Mouse (Mus musculus): ENCODE data around the gene Spats2l. TPM values are rescaled to one million over a fixed set of nuclear protein-coding genes. Genes with fewer than 3 reads are reported as not detected.

Gene Spats2l
- polyA plus RNA-seq, 1 experiment from 2014 or later: 73.1 TPM

GRCm38 (mm10) chr1:57789831-57790230, 15.9 kb downstream of the Spats2l start:
- DNase-seq (ENCODE audit: low spot score) (no peak), ATAC-seq (no peak)
- 81% methylated on average over 5 of the region's 5 CpGs for WGBS
- no peak overlapping the region for H3K27ac ChIP-seq (ENCODE audit: low read length)
- no peaks in the 10 kb centered on the region for H3K4me1 ChIP-seq (ENCODE audit: insufficient read depth, low read depth, low read length)
- no peak overlapping the region for H3K4me2 ChIP-seq (replicated peaks; ENCODE audit: low read depth, low read length)
- no peaks in the 10 kb centered on the region for H3K27me3 ChIP-seq (replicated peaks; ENCODE audit: insufficient read depth, low read length)
- H3K9me3 ChIP-seq (ENCODE audit: low read length): no peaks in the 10 kb centered on the region
- no peak overlapping the region for H3K9ac ChIP-seq (replicated peaks; ENCODE audit: low read depth)
- H3K4me3 ChIP-seq (ENCODE audit: low read depth, low read length): no peak overlapping the region
- no peaks in the 10 kb centered on the region for H3K36me3 ChIP-seq (ENCODE audit: insufficient read depth, low read length)
- TF ChIP-seq EP300 (IDR thresholded peaks at IDR 0.05) (no peak), CTCF (IDR thresholded peaks at IDR 0.05) (no peak)

DNA sequence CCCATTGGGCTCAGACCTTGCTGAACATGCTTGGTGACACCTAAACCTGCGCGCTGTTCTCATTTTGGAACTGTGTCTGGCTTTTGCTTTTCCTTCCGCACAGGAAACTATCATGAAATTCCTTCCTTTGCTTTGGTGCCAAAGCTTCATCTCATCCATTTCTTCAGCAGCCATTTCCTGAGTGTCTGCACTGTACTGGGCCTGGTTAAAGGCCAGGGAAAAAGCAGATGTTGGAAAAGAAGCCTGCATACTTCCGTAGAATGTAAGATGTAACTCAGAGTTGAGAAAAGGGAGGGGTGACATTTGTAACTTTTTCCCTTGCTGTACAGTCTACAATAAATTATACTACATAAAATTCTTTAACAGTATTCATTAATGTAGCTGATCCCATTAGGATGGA, 18.2 kb downstream of the Spats2l start:
- H3K9ac ChIP-seq (replicated peaks; ENCODE audit: low read depth): no peak overlapping the region
- H3K4me1 ChIP-seq (ENCODE audit: insufficient read depth, low read depth, low read length): no peaks in the 10 kb centered on the region
- no peak for TF ChIP-seq EP300 (IDR thresholded peaks at IDR 0.05)
- no peak for TF ChIP-seq CTCF (IDR thresholded peaks at IDR 0.05)
- WGBS: 53% methylated on average over 4 of the region's 4 CpGs
- no peaks in the 10 kb centered on the region for H3K27me3 ChIP-seq (replicated peaks; ENCODE audit: insufficient read depth, low read length)
- no peak overlapping the region for H3K4me2 ChIP-seq (replicated peaks; ENCODE audit: low read depth, low read length)
- DNase-seq (ENCODE audit: low spot score) (peak; percentile 28), ATAC-seq (no peak)
- no peak overlapping the region for H3K4me3 ChIP-seq (ENCODE audit: low read depth, low read length)
- H3K27ac ChIP-seq (ENCODE audit: low read length): no peak overlapping the region
- no peaks in the 10 kb centered on the region for H3K9me3 ChIP-seq (ENCODE audit: low read length)
- H3K36me3 ChIP-seq (ENCODE audit: insufficient read depth, low read length): no peaks in the 10 kb centered on the region

- 52% methylated on average over 1 of the region's 1 CpGs for WGBS
- TF ChIP-seq EP300 (IDR thresholded peaks at IDR 0.05): no peak
- TF ChIP-seq CTCF (IDR thresholded peaks at IDR 0.05): peak; percentile 36
- Histone ChIP-seq H3K4me2 (replicated peaks; ENCODE audit: low read depth, low read length) (no peak overlapping the region), H3K9me3 (ENCODE audit: low read length) (no peaks in the 10 kb centered on the region), H3K4me3 (ENCODE audit: low read depth, low read length) (no peak overlapping the region), H3K27me3 (replicated peaks; ENCODE audit: insufficient read depth, low read length) (no peaks in the 10 kb centered on the region), H3K36me3 (ENCODE audit: insufficient read depth, low read length) (no peaks in the 10 kb centered on the region), H3K4me1 (ENCODE audit: insufficient read depth, low read depth, low read length) (no peaks in the 10 kb centered on the region), H3K9ac (replicated peaks; ENCODE audit: low read depth) (no peak overlapping the region), H3K27ac (ENCODE audit: low read length) (no peak overlapping the region)
- no peak for ATAC-seq
- DNase-seq (ENCODE audit: low spot score): no peak
Measured at GRCm38 (mm10) chr1:57795838-57796237, 21.9 kb downstream of the Spats2l start.

- 90% methylated on average over 2 of the region's 2 CpGs for WGBS
- no peak for ATAC-seq
- Histone ChIP-seq H3K9ac (replicated peaks; ENCODE audit: low read depth) (no peak overlapping the region), H3K9me3 (ENCODE audit: low read length) (no peaks in the 10 kb centered on the region), H3K36me3 (ENCODE audit: insufficient read depth, low read length) (no peaks in the 10 kb centered on the region), H3K4me1 (ENCODE audit: insufficient read depth, low read depth, low read length) (no peaks in the 10 kb centered on the region), H3K27ac (ENCODE audit: low read length) (no peak overlapping the region), H3K4me3 (ENCODE audit: low read depth, low read length) (no peak overlapping the region), H3K27me3 (replicated peaks; ENCODE audit: insufficient read depth, low read length) (no peaks in the 10 kb centered on the region), H3K4me2 (replicated peaks; ENCODE audit: low read depth, low read length) (no peak overlapping the region)
- TF ChIP-seq EP300 (IDR thresholded peaks at IDR 0.05): no peak
- no peak for TF ChIP-seq CTCF (IDR thresholded peaks at IDR 0.05)
- DNase-seq (ENCODE audit: low spot score): no peak
Measured at GRCm38 (mm10) chr1:57799398-57799797, 25.4 kb downstream of the Spats2l start.

- no peak overlapping the region for H3K4me2 ChIP-seq (replicated peaks; ENCODE audit: low read depth, low read length)
- whole genome bisulfite sequencing: 71% methylated on average over 6 of the region's 6 CpGs
- no peak for ATAC-seq
- H3K27ac ChIP-seq (ENCODE audit: low read length): no peak overlapping the region
- no peaks in the 10 kb centered on the region for H3K36me3 ChIP-seq (ENCODE audit: insufficient read depth, low read length)
- no peaks in the 10 kb centered on the region for H3K27me3 ChIP-seq (replicated peaks; ENCODE audit: insufficient read depth, low read length)
- no peaks in the 10 kb centered on the region for H3K9me3 ChIP-seq (ENCODE audit: low read length)
- TF ChIP-seq CTCF (IDR thresholded peaks at IDR 0.05): no peak
- TF ChIP-seq EP300 (IDR thresholded peaks at IDR 0.05): no peak
- no peaks in the 10 kb centered on the region for H3K4me1 ChIP-seq (ENCODE audit: insufficient read depth, low read depth, low read length)
- DNase-seq (ENCODE audit: low spot score): no peak
- no peak overlapping the region for H3K9ac ChIP-seq (replicated peaks; ENCODE audit: low read depth)
- no peak overlapping the region for H3K4me3 ChIP-seq (ENCODE audit: low read depth, low read length)
Measured at GRCm38 (mm10) chr1:57800846-57801245, 26.9 kb downstream of the Spats2l start.

DNA sequence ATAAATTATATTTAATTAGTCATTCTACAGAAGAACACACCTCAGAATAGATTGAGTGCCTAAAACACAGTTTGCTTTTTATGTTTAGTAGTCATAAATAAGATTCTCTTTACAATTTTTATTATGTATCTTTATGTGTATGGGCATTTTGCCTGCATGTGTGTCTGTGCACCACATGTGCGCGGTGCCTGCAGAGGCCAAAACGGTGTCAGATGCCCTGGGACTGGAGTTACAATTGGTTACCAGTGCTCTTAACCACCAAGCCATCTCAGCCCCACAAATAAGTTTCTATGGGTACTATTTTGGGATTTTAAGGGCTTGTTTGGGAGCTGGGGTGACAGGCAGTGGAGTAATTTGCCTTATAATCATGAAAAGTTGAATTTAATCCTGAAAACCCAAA, 32.2 kb downstream of the Spats2l start:
- no peak overlapping the region for H3K4me2 ChIP-seq (replicated peaks; ENCODE audit: low read depth, low read length)
- H3K4me3 ChIP-seq (ENCODE audit: low read depth, low read length): no peak overlapping the region
- H3K27me3 ChIP-seq (replicated peaks; ENCODE audit: insufficient read depth, low read length): no peaks in the 10 kb centered on the region
- ATAC-seq (no peak), DNase-seq (ENCODE audit: low spot score) (no peak)
- WGBS: 94% methylated on average over 3 of the region's 3 CpGs
- no peaks in the 10 kb centered on the region for H3K9me3 ChIP-seq (ENCODE audit: low read length)
- H3K27ac ChIP-seq (ENCODE audit: low read length): no peak overlapping the region
- H3K9ac ChIP-seq (replicated peaks; ENCODE audit: low read depth): no peak overlapping the region
- TF ChIP-seq CTCF (IDR thresholded peaks at IDR 0.05) (no peak), EP300 (IDR thresholded peaks at IDR 0.05) (no peak)
- no peaks in the 10 kb centered on the region for H3K4me1 ChIP-seq (ENCODE audit: insufficient read depth, low read depth, low read length)
- no peaks in the 10 kb centered on the region for H3K36me3 ChIP-seq (ENCODE audit: insufficient read depth, low read length)

- ATAC-seq: no peak
- no peak for DNase-seq (ENCODE audit: low spot score)
- no peak for TF ChIP-seq CTCF (IDR thresholded peaks at IDR 0.05)
- TF ChIP-seq EP300 (IDR thresholded peaks at IDR 0.05): no peak
- Histone ChIP-seq H3K36me3 (ENCODE audit: insufficient read depth, low read length) (no peaks in the 10 kb centered on the region), H3K4me1 (ENCODE audit: insufficient read depth, low read depth, low read length) (no peaks in the 10 kb centered on the region), H3K4me3 (ENCODE audit: low read depth, low read length) (no peak overlapping the region), H3K9ac (replicated peaks; ENCODE audit: low read depth) (no peak overlapping the region), H3K27ac (ENCODE audit: low read length) (no peak overlapping the region), H3K27me3 (replicated peaks; ENCODE audit: insufficient read depth, low read length) (no peaks in the 10 kb centered on the region), H3K4me2 (replicated peaks; ENCODE audit: low read depth, low read length) (no peak overlapping the region), H3K9me3 (ENCODE audit: low read length) (no peaks in the 10 kb centered on the region)
- whole genome bisulfite sequencing: 49% methylated on average over 7 of the region's 7 CpGs
Measured at GRCm38 (mm10) chr1:57807882-57808281, 33.9 kb downstream of the Spats2l start.
